Comparison of ENCODE assay signal across 12 mouse cellular contexts in genomic region chr10:107227901-107228300, GRCm38 (mm10).
"Had no signal": no experiment of that assay in that cellular context is flagged by ENCODE, and none has a peak within 500 bp of the region (broad histone marks: within the 10 kb centered on the region; RNA-seq: fewer than 3 reads in every experiment).

No protein-coding gene starts in this region.

- DNase-seq: retina, postnatal 1 day; right cerebral cortex, adult 18-20 months; right cerebral cortex, postnatal 14 days; right cerebral cortex, postnatal 25 days; right cerebral cortex, postnatal 4 days; spleen, adult 18-20 months; thymus, adult 18-20 months; thymus, adult 2 months; thymus, postnatal 14 days; thymus, postnatal 25 days; thymus, postnatal 36 days; thymus, postnatal 4 days had no signal
